Mouse (Mus musculus) layer of hippocampus, adult 11-12 months (tissue): ENCODE results near the gene Chmp6.

ENCODE experiments used
- DNase-seq: peaks from one replicate; pipeline ENCODE4 v3.0.0; 2022; ENCODE audit warnings: low spot score

The Chmp6 gene

DNA sequence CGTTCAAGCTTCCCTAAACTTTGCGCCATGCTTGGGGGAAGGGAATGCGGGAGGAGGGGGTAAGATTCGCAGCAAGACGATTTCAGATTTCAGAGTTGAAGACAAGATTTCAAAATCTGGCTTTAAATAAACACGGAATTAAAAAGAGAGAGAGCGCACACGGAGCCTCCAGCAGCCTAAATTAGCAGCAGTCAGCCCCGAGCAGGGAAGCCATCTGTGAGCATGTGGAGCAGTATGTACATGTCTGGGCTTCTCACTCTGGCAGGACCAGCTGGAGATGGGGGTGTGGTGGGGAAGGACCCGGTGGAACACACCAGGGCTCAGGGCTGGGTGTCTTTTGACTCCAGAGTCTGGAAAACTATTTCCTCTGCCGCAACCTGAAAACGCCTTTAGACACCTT is 24.0 kb downstream of the Chmp6 start:
- peak; percentile 83 for DNase-seq

DNA sequence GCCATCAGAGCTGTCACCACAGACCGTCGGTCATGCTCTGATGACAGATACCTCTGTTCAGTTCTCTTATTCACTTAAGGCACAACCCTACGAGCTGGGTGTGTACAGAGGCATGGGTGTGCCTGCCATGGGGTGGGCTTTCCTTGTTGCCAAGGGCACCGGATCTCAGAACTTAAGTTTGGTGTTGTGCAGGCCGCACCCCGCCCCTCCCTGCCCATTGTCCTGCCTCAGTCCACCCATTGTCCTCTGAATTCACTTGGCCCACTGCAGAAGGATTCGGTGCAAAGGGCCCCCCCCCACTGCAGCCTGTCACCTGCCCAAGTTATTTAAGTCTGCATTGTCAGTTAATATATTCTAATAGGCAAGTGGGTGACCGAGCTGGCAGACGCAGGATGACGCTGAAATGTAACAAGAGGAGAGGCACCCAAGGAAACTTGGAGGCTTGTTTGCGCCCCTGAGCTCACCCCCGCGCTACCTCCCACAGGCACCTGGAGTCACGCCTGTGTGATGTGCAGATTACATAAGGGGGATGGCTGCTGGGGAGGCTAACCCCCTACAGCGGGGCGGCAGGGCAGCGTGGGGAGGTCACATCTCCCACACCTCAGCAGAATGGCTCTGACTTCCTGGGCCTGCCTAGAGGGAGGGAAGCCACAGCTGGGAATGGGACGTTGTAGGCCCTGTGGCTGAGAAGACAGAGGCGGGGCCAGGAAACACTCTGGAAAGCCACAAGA is 24.7 kb downstream of the Chmp6 start:
- DNase-seq = no peak

DNA sequence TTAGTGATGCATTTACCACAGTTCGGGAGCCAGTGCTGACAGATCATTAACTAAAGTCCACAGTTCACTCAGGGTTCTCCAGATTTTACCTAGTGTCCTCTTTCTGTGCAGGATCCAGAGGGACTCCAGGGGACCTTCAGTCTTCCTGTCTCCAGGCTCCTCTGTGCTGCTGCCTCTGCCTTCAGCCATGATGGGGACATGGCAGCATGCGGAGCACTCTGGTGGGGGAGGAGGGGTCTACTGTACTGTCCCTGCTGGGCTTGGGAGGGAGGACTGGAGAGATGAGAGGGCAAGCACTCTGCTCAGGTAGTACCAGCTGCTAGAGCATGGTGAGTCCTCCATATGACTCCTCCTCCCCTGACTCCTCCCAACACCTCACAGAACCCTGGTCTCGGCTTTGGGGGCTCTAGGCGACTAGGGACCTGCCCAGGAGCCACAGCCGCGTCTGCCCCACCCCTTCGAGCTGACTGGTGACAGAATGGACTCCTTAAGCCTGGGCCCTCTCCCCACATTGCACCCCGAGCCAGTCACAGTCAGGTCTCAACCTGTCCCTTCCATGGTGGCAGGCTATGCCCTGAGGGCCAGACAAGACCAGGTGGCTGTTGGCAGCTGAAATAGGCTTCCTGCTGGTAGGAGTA is 26.0 kb downstream of the Chmp6 start:
- no peak for DNase-seq

DNA sequence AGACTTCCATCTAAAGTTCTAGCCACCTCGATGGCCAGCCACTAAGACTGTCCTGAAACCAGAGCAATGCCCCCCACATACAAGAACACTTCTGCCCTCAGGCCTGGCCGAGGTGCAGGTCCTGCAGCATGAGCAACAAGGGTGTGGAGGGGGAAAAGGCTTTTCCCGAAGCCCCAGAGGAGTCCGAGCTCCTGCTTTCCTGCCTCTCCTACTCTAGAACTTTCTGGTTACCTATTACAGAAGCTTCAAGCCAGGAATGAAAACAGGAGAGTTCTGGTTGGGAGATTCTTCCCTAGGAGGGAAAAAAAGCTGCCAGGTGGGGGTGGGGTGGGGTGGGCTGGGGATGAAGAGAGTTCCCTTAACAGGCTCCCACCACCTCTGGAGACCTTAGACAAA is 26.5 kb downstream of the Chmp6 start:
- DNase-seq = no peak

DNA sequence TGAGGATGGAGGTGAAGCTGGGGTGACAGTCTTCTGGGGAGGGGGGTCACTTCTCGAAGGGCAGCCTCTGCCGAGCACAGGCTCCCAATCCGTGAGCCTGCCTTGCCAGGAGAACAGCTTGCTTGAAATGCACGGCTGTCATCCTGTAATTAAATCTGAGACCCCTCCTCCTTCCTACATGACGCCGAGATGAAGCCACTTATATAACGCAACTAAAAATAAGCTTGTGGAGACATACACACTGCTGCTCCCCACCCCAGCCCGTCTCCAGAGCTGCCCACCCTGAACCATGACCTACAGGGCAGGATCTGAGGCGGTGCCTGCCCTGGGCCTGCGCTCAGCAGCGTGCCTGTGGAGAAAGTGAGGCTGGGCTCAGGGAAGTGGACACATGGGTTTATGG is 26.9 kb downstream of the Chmp6 start:
- DNase-seq = peak; percentile 55

GRCm38 (mm10) chr11:119941794-119942193 is 28.6 kb downstream of the Chmp6 start:
- no peak for DNase-seq

DNA sequence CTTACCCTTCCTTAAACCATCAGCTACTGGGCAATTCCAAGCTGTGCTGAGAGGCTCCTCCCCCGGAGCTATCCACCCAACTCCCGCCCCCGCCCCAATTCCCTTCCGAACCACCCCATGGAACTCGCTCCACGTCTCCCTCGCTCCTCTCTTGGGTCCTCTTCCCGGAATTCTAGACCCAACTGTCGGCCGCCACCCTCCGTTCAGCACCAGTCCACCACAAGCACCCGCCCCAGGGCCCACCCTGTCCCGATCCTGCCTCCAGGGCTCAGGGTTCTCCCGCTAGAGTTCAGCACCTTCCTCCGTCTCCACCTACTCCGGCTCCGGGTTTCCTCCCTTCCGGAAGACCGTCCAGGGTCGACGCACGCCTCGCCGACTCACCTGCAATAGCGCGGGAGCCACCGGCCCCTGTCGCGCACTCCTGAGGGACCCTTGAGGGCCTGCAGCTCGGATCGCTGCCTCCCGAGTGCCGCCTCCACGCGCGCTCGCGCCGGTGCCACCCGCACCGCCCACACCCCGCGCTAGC is 29.0 kb downstream of the Chmp6 start:
- DNase-seq = no peak

DNA sequence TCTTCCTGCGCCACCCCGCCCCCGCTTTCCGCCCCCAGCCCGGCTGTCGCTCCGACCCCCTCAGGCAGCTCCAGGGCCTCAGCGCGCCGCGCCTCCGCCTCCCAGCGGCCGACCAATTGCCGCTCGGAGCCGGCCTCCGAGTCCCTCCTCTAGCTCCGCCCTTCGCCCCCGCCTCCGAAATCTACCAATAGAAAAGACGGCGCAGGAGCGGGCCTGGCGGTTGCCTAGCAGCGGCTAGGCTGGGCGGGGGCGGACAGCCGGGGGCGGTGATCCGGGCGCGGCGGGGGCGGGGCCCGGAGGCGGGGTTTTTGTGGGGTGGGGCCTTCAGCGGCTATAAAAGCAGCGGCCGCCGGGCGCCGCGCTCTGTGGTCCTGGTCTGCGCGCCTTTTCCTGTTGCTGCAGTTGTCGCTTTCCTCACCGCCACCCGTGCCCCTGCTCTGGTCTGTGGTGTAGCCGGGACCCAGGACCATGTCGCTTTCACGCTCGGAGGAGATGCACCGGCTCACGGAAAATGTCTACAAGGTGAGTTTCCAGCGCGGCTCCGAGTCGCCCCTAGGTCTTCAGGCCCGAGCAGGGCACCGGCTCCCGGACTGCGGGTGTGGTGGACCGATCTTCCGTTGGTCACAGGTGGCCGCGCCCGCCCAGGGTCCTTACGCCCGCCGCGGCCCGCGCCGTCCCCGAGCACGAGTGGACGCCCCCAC is 29.6 kb downstream of the Chmp6 start, which contains the start of gene Baiap2:
TSS of gene Baiap2 (plus strand) at position 37 of the 701 bp plus-strand sequence.
- peak; percentile 98 for DNase-seq

DNA sequence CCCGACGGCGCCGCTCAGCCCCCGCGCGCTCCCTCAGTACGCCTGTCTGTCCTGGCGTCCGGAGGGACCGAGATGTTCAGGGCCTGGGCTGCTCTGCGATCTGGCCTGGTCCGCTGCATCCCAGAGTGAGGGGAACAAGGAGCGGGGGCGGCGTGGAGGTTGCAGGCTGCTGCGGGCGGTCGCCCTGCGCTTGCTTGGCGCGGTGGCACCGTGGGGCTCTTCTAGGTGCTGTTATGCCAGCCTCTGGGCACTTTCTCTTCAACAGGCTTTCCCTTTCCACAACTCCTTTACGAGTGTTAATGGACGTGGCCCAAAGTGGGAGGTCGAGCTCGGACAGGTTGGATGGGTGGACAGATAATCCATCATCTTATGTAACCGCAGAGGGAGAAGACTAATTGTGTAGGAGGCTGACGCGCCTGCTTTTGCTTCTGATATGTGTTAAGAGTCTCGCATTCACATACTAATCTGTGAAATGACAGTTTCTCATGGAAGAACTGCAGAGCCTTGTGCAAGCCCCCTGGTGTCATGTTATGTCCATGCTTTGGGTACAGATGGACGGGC is 30.3 kb downstream of the Chmp6 start:
- DNase-seq = peak; percentile 44

- DNase-seq = no peak
Observed at GRCm38 (mm10) chr11:119945343-119945742, 32.1 kb downstream of the Chmp6 start.

DNA sequence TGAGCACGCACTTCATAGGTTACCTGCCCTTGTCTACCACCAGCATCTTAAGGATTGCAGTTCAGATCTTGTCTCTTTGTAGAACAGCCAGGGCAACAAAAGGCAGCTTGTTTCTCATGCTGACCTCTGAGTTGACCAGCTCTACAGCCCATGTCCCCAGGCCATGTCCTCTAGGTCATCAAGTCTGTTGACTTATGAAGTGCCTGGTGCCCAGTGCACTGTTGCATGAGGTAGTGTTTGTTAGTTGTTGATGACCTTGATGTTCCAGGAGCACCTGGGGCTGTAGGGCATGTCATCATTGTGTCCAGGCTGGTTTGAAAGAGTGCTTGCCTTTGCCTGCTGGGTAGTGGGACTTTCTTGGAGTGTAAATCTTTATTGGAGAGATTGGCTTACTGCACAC is 34.2 kb downstream of the Chmp6 start:
- no peak for DNase-seq

DNA sequence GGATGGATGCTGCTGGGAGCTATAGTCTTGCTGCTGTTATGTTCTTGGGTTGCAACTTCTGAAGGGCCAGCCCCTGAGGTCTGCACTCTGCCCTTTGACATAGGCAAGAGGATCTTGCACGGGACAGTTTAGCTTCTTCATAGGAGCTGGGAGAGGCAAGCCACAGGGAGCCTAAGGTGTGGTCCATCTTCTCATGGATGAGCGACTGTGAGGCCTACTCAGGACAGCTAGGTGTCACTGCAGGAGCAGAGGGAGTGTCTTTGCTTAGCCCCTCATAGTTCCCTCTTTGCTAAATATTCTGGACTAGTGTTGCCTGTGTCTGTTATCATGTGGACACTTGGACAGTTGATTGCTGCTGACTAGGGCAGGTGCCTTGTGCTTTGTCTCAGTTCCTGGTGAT is 34.7 kb downstream of the Chmp6 start:
- no peak for DNase-seq

- DNase-seq = no peak
Observed at GRCm38 (mm10) chr11:119948305-119948704, 35.1 kb downstream of the Chmp6 start.

GRCm38 (mm10) chr11:119948803-119949202 is 35.6 kb downstream of the Chmp6 start:
- no peak for DNase-seq

- DNase-seq = no peak
Observed at GRCm38 (mm10) chr11:119950535-119950934, 37.3 kb downstream of the Chmp6 start.

GRCm38 (mm10) chr11:119951326-119951725 is 38.1 kb downstream of the Chmp6 start:
- DNase-seq = no peak

DNA sequence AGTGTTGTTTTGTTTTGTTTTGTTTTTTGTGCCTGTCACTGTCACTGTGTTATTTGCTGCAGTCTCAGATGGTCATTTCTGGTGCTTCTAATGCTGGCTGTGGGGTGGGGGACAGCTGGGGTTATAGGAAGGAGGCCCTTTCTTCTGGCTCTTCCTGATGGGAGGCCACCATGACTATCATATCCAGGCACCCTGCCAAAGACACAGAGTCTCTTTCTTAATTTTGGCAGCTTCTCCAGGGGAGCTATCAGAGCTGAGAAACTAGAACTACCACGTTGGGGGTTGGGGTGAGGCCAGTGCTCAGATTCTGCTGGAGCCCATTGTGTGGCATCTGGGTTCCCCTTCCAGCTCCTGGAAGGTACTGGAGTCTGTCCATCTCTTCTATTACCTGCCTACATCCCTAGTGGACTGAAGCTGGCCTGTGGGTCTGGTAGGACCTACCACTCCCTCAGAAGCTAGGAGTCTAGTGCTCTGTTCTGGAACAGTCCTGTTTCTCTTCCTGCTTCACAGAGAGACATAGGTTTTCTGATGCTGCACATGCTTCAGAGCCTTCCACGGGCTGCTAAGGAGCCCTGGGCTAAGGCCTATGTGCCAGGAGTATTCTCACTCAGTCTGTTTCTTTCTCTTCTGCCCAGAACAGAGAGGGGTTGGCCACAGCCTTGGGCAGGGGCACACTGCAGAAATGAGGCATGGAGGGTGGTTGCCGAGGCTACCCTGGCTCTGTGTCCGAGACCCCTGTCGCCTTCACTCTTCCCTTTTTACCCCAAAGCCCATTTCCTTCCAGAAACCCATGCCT is 39.4 kb downstream of the Chmp6 start:
- DNase-seq = no peak

GRCm38 (mm10) chr11:119954233-119954632 is 41.0 kb downstream of the Chmp6 start:
- DNase-seq = no peak

GRCm38 (mm10) chr11:119954749-119955337 is 41.6 kb downstream of the Chmp6 start:
- no peak for DNase-seq

DNA sequence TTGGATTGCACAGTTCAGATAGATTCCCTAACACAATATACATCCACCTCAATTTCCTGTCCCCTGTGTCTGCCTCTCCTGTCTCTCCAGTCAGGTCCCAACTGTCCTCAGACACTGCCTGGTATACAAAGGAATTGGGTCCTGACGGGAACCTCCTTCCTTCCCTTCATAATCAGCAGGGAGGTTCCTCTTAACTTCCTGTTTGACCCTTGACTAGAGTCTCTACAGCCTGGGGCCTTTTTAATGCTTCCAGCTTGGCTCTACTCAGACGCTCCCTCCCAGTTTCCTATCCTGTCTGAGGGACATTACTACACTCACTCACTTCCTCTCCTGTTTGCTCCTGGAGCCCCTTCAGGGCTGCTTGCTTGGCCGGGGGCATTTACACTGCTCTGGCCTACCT is 42.2 kb downstream of the Chmp6 start:
- DNase-seq = no peak

- no peak for DNase-seq
Observed at GRCm38 (mm10) chr11:119956590-119956989, 43.3 kb downstream of the Chmp6 start.
